Mouse (Mus musculus) duodenum, adult 2 months (tissue): Measurements from ENCODE around the gene Smok2a. TPM values are rescaled to one million over a fixed set of nuclear protein-coding genes. Genes with fewer than 3 reads are reported as not detected.

Source experiments
- polyA plus RNA-seq: library from polyadenylated mRNA; depleted of rRNA; stranded (reverse); fragments of >200 nt; gene quantifications from 2 replicates; pipeline ENCODE4 v1.2.3, GENCODE M21; 2012; ENCODE audit warnings: low replicate concordance; rRNA removed

The Smok2a gene
- not detected in 2 replicates for polyA plus RNA-seq

DNA sequence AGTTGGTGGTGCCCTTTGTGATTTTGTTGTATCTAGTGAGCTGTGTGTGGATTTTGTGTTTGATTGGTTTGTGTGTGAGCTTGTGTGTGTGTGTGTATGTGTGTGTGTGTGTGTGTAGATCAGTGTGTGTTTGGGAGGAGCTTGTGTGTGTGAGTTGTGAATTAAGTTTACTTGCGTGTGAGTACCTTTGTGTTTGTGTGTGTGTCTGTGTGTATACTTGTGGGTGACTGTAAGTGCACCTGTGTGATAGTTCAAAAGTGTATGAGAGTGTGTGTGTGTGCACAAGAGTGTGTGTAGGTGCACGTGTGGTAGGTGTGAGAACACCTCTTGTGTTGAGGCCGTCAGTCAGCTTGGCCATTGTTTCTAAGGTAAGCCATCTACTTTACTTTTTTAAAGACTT is at the start of gene Smok2a:
TSS of gene Smok2a (plus strand) at position 301 of the 400 bp plus-strand sequence.

DNA sequence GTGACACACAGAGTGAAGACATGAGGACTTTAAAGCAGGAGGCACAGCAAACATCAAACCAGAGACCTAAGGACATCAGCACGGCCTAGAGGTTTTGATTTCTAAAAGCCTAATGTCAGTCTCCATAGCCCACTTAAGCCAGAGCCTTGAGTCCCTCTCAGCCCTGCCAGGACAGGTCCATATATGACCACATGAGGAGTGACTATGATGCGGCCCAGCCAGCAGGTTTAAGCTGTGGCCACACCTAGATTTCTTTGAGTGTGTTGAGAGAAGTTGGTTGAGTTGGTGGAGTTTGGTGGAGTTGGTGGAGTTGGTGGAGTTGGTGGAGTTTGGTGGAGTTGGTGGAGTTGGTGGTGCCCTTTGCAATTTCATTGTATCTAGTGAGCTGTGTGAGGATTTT is 9.0 kb downstream of the Smok2a start, which contains the start of gene Smok2b:
TSS of gene Smok2b (plus strand) at position 301 of the 400 bp plus-strand sequence.

Other genes starting within 250 kb of the Smok2a start
- gene Wtap, start 227.0 kb upstream of the Smok2a start, polyA plus RNA-seq: 10.2 and 10.7 TPM in 2 replicates
- gene Sod2, start 214.3 kb upstream of the Smok2a start, polyA plus RNA-seq: 383 and 394 TPM in 2 replicates
- gene Gpr31b, start 168.9 kb upstream of the Smok2a start, polyA plus RNA-seq: 0.75 TPM in 1 of 2 replicates, not detected in the other
- 0.08 TPM in 1 of 2 replicates, not detected in the other for gene Tcp10b, start 160.1 kb upstream of the Smok2a start, polyA plus RNA-seq
- 1.1 and 5.7 TPM in 2 replicates for gene Unc93a, start 89.4 kb upstream of the Smok2a start, polyA plus RNA-seq
- not detected in 2 replicates for gene Smok2b, start 9.1 kb downstream of the Smok2a start, polyA plus RNA-seq
- not detected in 2 replicates for gene Tcp10c, start 133.4 kb downstream of the Smok2a start, polyA plus RNA-seq